Mouse (Mus musculus) hindbrain, embryonic 16.5 days (tissue): Measurements from ENCODE around the gene Nfatc4. TPM values are rescaled to one million over a fixed set of nuclear protein-coding genes. Genes with fewer than 3 reads are reported as not detected.

Source experiments
- ATAC-seq: fragments of 200-750 bp; cut with Nextera tagmentation; 2 replicates; pipeline ENCODE4 v1.8.0; 2017; ENCODE audit warnings: moderate TSS enrichment, moderate library complexity
- H3K27ac ChIP-seq: fragments of 300-500 bp; sonication (generic); 2 replicates; pipeline ENCODE4 v1.5.1; 2014; ENCODE audit warnings: low read depth, mild to moderate bottlenecking, control low read depth, low read length, moderate library complexity
- H3K27me3 ChIP-seq: fragments of 300-500 bp; sonication (generic); replicated peaks from 2 replicates; pipeline ENCODE4 v1.6.1; 2014; ENCODE audit warnings: low read length; ENCODE audit not compliant: control insufficient read depth, insufficient read depth
- H3K36me3 ChIP-seq: fragments of 300-500 bp; sonication (generic); 2 replicates; pipeline ENCODE4 v1.6.1; 2014; ENCODE audit warnings: mild to moderate bottlenecking, low read length, moderate library complexity, mixed read lengths; ENCODE audit not compliant: control insufficient read depth, insufficient read depth
- H3K4me1 ChIP-seq: fragments of 300-500 bp; sonication (generic); 2 replicates; pipeline ENCODE4 v1.6.1; 2014; ENCODE audit warnings: low read depth, low read length; ENCODE audit not compliant: control insufficient read depth, insufficient read depth
- H3K4me2 ChIP-seq: fragments of 300-500 bp; sonication (generic); 2 replicates; pipeline ENCODE4 v1.6.1; 2014; ENCODE audit warnings: mild to moderate bottlenecking, low read length, control low read depth, moderate library complexity
- H3K4me3 ChIP-seq: fragments of 300-500 bp; sonication (generic); 2 replicates; pipeline ENCODE4 v1.5.1; 2014; ENCODE audit warnings: mild to moderate bottlenecking, low read length, control low read depth, moderate library complexity
- H3K9ac ChIP-seq: fragments of 300-500 bp; sonication (generic); 2 replicates; pipeline ENCODE4 v1.6.1; 2014; ENCODE audit warnings: low read depth, mild to moderate bottlenecking, control low read depth, low read length, moderate library complexity
- H3K9me3 ChIP-seq: fragments of 300-500 bp; sonication (generic); 2 replicates; pipeline ENCODE4 v1.6.1; 2014; ENCODE audit warnings: mild to moderate bottlenecking, low read length, moderate library complexity; ENCODE audit not compliant: control insufficient read depth
- WGBS: fragments of 180-500 bp; shearing (Covaris S2); extraction: QIAGEN DNeasy Blood & Tissue Kit; methylation state at CpG from one replicate; pipeline ENCODE4 v1.1.7; 2014; 5-methylcytosine and 5-hydroxymethylcytosine counted together
- polyA plus RNA-seq: library from polyadenylated mRNA; unstranded; fragments of >200 nt; fragmentation: Nextera tagmentation; extraction: Ambion mirVana; gene quantifications from 2 replicates; pipeline ENCODE4 v1.2.1, GENCODE M21; 2015

The Nfatc4 gene
- polyA plus RNA-seq, 1 experiment from 2014 or later = 6.5 TPM

- H3K27me3 ChIP-seq = peaks cover 56% of the 10 kb centered on the region
- H3K4me1 ChIP-seq = peaks cover 15% of the 10 kb centered on the region
- peak overlapping the region; percentile 35 for H3K4me3 ChIP-seq
- peak overlapping the region; percentile 57 for H3K9ac ChIP-seq
- H3K27ac ChIP-seq = peak overlapping the region; percentile 33; the same call in 1 of the 2 replicates
- 2% methylated on average over 31 of the region's 31 CpGs for WGBS
- H3K4me2 ChIP-seq = peak overlapping the region; percentile 52
- H3K36me3 ChIP-seq = no peaks in the 10 kb centered on the region
- no peaks in the 10 kb centered on the region for H3K9me3 ChIP-seq
- no peak for ATAC-seq
Observed at GRCm38 (mm10) chr14:55783171-55783957, 39.6 kb upstream of the Nfatc4 start.

GRCm38 (mm10) chr14:55783958-55784235 is 39.0 kb upstream of the Nfatc4 start, which contains the start of gene Adcy4:
Gene Adcy4 (minus strand): TSS chr14:55784095.
- H3K9ac ChIP-seq = peak within 1 kb of the TSS; percentile 57
- H3K27me3 ChIP-seq = peaks cover 60% of the 10 kb centered on the region
- peaks cover 16% of the 10 kb centered on the region for H3K4me1 ChIP-seq
- WGBS = 5% methylated on average over 13 of the region's 13 CpGs
- no peaks in the 10 kb centered on the region for H3K36me3 ChIP-seq
- peak within 1 kb of the TSS; percentile 33; the same call in 1 of the 2 replicates for H3K27ac ChIP-seq
- no peaks in the 10 kb centered on the region for H3K9me3 ChIP-seq
- H3K4me2 ChIP-seq = peak within 1 kb of the TSS; percentile 52
- peak within 1 kb of the TSS; percentile 35 for H3K4me3 ChIP-seq
- no peak for ATAC-seq

DNA sequence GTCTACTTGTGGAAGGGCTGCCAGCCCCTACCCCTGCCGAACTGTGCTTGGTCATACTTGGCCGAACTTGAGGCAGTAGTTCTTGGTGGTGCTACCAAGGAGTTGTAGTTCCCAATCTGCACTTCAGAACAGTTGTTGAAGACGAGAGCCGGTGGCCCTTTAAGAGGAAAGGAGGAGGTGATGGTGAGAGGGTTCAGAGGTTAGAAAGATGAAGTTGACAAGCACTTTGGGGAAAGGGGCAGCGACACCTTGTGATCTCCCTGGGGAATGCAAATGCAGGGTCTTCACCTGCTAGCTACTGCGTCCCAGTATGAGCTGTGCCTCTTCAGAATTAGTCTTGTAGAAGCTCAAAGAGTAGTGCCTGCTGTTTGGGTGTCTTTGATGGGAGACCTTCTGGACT is 37.7 kb upstream of the Nfatc4 start:
- H3K27me3 ChIP-seq = peaks cover 67% of the 10 kb centered on the region
- H3K4me2 ChIP-seq = no peak overlapping the region
- H3K27ac ChIP-seq = no peak overlapping the region
- no peaks in the 10 kb centered on the region for H3K36me3 ChIP-seq
- no peaks in the 10 kb centered on the region for H3K9me3 ChIP-seq
- H3K4me1 ChIP-seq = peaks cover 16% of the 10 kb centered on the region
- WGBS = 24% methylated on average over 6 of the region's 6 CpGs
- no peak overlapping the region for H3K9ac ChIP-seq
- no peak for ATAC-seq
- H3K4me3 ChIP-seq = no peak overlapping the region

DNA sequence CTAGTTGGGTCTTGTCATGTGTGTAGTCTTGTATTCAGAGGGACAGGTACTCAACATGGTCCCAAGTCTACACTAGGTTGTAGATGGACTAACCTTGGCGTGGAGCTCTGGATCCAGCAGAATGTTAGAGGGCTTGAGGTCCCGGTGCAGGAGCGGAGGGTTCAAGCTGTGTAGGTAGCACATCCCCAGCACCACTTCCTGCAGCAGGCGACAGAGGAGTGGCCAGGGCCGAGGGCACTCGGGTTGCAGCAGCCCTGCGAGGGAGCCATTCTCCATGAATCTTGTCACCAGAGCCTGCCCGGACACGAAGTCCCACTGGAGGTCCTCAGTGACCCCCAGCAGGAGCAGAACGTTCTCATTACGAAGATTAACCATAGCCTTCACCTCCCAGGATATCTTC is 35.2 kb upstream of the Nfatc4 start:
- WGBS = 35% methylated on average over 11 of the region's 11 CpGs
- Histone ChIP-seq H3K27me3 (peaks cover 59% of the 10 kb centered on the region), H3K9ac (no peak overlapping the region), H3K9me3 (no peaks in the 10 kb centered on the region), H3K4me1 (peaks cover 10% of the 10 kb centered on the region), H3K27ac (no peak overlapping the region), H3K4me3 (no peak overlapping the region), H3K4me2 (no peak overlapping the region), H3K36me3 (no peaks in the 10 kb centered on the region)
- ATAC-seq = no peak

- Histone ChIP-seq H3K27me3 (peaks cover 55% of the 10 kb centered on the region), H3K4me2 (peak within 1 kb of the TSS; percentile 52), H3K36me3 (no peaks in the 10 kb centered on the region), H3K4me3 (peak within 1 kb of the TSS; percentile 10), H3K9ac (no peak within 1 kb of the TSS; the same call in 1 of the 2 replicates), H3K4me1 (peaks cover 8% of the 10 kb centered on the region), H3K27ac (no peak within 1 kb of the TSS), H3K9me3 (no peaks in the 10 kb centered on the region)
- 5% methylated on average over 40 of the region's 40 CpGs for WGBS
- ATAC-seq = no peak
Observed at GRCm38 (mm10) chr14:55788256-55789050, 34.5 kb upstream of the Nfatc4 start, which contains the start of gene Ripk3. Gene Ripk3 (minus strand): TSS chr14:55788865.

DNA sequence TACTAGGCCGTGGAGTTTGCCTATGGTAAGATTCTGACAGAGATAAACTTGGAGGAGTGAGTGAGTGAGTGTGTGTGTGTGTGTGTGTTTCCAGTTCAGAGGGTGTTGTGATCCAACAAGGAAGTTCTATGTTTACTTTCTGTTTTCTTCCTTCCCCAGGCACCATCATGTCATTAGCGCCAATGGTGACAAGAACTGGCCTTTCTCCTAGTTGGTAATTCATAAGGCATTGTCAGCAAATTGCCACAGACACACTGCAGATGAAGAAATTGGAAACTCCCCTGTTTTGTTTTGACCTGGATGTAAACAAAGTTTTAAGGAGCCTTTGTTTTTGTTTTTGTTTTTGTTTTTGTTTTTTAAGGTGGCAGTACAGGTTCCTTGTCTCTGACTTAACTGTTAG is 29.5 kb upstream of the Nfatc4 start:
- ATAC-seq = no peak
- Histone ChIP-seq H3K9ac (no peak overlapping the region), H3K4me3 (no peak overlapping the region), H3K9me3 (no peaks in the 10 kb centered on the region), H3K4me2 (no peak overlapping the region), H3K27ac (no peak overlapping the region), H3K27me3 (peaks cover 15% of the 10 kb centered on the region), H3K36me3 (no peaks in the 10 kb centered on the region), H3K4me1 (no peaks in the 10 kb centered on the region)
- WGBS = 81% methylated on average over 2 of the region's 2 CpGs

DNA sequence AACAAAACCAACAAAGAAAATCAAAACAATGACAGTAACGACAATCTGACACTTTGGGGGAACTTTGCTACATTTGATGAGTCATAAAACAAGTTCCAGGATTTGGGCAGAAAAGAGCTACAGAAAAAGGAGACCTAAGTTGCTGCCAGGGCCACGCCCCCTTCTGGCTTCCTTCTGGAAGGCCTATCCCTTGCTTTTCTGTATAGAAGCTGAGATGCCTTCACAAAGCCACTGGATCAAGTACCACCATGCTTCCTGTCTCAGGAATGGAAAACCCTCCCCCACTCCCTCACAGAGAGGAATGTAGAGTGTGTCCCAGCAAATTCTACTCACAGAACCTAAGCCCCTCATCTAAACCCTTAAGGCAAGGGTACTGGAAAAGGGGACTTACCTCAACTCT is 29.0 kb upstream of the Nfatc4 start:
- no peak overlapping the region for H3K4me3 ChIP-seq
- no peaks in the 10 kb centered on the region for H3K9me3 ChIP-seq
- H3K27me3 ChIP-seq = peaks cover 10% of the 10 kb centered on the region
- no peak overlapping the region for H3K27ac ChIP-seq
- 70% methylated on average over 2 of the region's 2 CpGs for WGBS
- no peaks in the 10 kb centered on the region for H3K4me1 ChIP-seq
- no peak overlapping the region for H3K4me2 ChIP-seq
- no peak for ATAC-seq
- H3K36me3 ChIP-seq = no peaks in the 10 kb centered on the region
- H3K9ac ChIP-seq = no peak overlapping the region

- Histone ChIP-seq H3K36me3 (no peaks in the 10 kb centered on the region), H3K9me3 (no peaks in the 10 kb centered on the region), H3K9ac (no peak overlapping the region), H3K27ac (no peak overlapping the region), H3K4me3 (no peak overlapping the region), H3K4me2 (no peak overlapping the region), H3K27me3 (0 out of 2 replicates have a peak, but pooled peaks cover 3% of the 10 kb centered on the region), H3K4me1 (no peaks in the 10 kb centered on the region)
- 84% methylated on average over 14 of the region's 15 CpGs for WGBS
- no peak for ATAC-seq
Observed at GRCm38 (mm10) chr14:55795380-55796163, 27.4 kb upstream of the Nfatc4 start.
